10 mouse cellular contexts compared by ENCODE assay signal in genomic region chr4:119960523-119960922, GRCm38 (mm10).
"Had no signal": no experiment of that assay in that cellular context is flagged by ENCODE, and none has a peak within 500 bp of the region (broad histone marks: within the 10 kb centered on the region; RNA-seq: fewer than 3 reads in every experiment).

No protein-coding gene starts in this region.

- H3K9me3 ChIP-seq: kidney, embryonic 15.5 days; limb, embryonic 13.5 days; neural tube, embryonic 12.5 days; stomach, embryonic 15.5 days had no signal

- H3K27ac ChIP-seq: kidney, embryonic 15.5 days; limb, embryonic 13.5 days; liver, embryonic 14.5 days; neural tube, embryonic 12.5 days; stomach, embryonic 15.5 days had no signal

- H3K4me3 ChIP-seq: kidney, embryonic 15.5 days; limb, embryonic 13.5 days; neural tube, embryonic 12.5 days; stomach, embryonic 15.5 days had no signal

- DNase-seq: left cerebral cortex, postnatal 4 days; lung, adult 18-20 months; retina, postnatal 1 day; thymus, adult 2 months; thymus, postnatal 25 days had no signal

- H3K27me3 ChIP-seq: kidney, embryonic 15.5 days; limb, embryonic 13.5 days; neural tube, embryonic 12.5 days; stomach, embryonic 15.5 days had no signal

- H3K4me2 ChIP-seq: kidney, embryonic 15.5 days; limb, embryonic 13.5 days; neural tube, embryonic 12.5 days; stomach, embryonic 15.5 days had no signal

- H3K36me3 ChIP-seq: kidney, embryonic 15.5 days; limb, embryonic 13.5 days; neural tube, embryonic 12.5 days; stomach, embryonic 15.5 days had no signal

- H3K4me1 ChIP-seq: limb, embryonic 13.5 days; neural tube, embryonic 12.5 days had no signal

- H3K9ac ChIP-seq: kidney, embryonic 15.5 days; limb, embryonic 13.5 days; liver, embryonic 14.5 days; neural tube, embryonic 12.5 days; stomach, embryonic 15.5 days had no signal
